Mouse (Mus musculus): ENCODE data around the gene Xiap.

Xiap gene

DNA sequence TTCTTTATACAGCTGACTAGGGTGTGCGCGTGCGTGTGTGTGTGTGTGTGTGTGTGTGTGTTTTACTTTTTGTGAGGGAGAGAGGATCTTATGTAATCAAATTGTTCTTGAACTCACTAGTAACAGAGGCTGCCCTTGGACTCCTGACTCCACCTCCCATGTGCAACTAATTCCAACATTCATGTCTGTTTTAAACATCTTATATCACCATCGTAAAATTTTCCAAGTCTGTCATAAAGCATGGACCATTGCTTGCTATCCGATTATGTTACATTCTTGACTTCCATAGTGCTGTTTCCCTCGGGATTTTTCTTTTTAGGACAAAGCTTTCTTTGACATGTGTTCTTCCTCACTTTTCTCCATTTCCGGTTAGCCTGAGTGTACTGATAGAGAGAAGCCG lies 28.3 kb downstream of the Xiap start:
- DNase-seq (ENCODE audit: low read depth, low spot score), result no peak

GRCm38 (mm10) chrX:42088136-42088535 lies 28.7 kb downstream of the Xiap start:
- no peak for DNase-seq (ENCODE audit: low read depth, low spot score)

GRCm38 (mm10) chrX:42107137-42107536 lies 47.7 kb downstream of the Xiap start:
- DNase-seq (ENCODE audit: low read depth, low spot score), result peak; percentile 60

- no peak for DNase-seq (ENCODE audit: low read depth, low spot score)
These were observed 51.1 kb downstream of the Xiap start for GRCm38 (mm10) chrX:42110585-42110984.

- no peak for DNase-seq (ENCODE audit: low read depth, low spot score)
These were observed 60.1 kb downstream of the Xiap start for GRCm38 (mm10) chrX:42119442-42120048.

DNA sequence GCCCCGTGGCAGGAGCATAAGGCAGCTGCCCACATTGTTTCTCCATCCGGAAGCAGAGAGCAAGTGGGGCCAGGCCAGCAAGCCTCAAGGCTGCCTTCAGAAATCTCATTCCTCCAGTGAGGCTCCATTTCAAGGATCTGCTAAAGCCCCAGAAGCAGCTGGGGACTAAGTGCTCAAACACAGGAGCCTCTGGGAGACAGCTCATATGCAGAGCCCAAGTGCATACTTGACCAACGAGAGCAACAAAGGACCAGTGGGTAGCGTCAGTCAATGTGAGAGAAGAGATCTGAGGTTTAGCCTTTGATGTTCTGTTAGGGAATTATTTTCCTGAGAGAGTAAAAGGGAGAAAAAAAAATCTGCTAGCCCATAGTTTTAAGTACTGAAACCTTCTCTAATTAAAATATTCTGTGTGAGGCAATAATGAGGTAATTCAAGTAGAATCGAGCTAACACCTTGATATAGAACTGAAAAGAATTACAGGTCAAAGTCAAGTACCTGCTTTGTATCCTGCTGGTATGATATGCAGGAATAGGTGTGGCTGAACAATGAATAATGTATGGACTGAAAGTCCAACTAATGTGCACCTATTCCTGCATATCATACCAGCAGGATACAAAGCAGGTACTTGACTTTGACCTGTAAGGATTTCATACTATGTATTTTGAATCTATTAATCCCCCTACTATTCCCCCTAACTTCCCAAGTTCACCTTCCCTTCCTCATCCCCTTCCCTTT lies 65.7 kb downstream of the Xiap start:
- no peak for DNase-seq (ENCODE audit: low read depth, low spot score)

DNA sequence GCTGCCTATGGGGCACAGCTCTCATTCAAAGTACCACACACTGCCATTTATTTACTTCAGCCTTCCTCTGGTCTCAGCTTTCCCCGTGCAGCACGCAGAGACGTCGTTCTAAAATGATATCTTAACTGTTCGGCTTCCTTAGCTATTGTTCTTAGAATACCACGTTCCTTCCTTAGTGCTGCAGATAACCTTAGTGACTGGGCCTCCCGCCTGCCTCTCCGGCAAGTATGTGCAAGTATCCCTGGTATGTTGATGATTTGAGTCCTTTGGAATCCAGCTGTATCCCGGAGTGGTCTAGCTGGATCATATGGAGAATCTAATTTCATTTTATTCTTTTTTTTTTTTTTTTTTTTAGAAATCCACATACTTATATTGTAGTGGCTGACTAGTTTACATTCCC lies 80.4 kb downstream of the Xiap start:
- DNase-seq (ENCODE audit: low read depth, low spot score), result peak; percentile 75

GRCm38 (mm10) chrX:42142620-42143019 lies 83.1 kb downstream of the Xiap start:
- DNase-seq (ENCODE audit: low read depth, low spot score), result no peak

GRCm38 (mm10) chrX:42143991-42144390 lies 84.5 kb downstream of the Xiap start:
- DNase-seq (ENCODE audit: low read depth, low spot score), result peak; percentile 37

GRCm38 (mm10) chrX:42148016-42148451 lies 88.6 kb downstream of the Xiap start:
- DNase-seq (ENCODE audit: low read depth, low spot score), result peak; percentile 19

DNA sequence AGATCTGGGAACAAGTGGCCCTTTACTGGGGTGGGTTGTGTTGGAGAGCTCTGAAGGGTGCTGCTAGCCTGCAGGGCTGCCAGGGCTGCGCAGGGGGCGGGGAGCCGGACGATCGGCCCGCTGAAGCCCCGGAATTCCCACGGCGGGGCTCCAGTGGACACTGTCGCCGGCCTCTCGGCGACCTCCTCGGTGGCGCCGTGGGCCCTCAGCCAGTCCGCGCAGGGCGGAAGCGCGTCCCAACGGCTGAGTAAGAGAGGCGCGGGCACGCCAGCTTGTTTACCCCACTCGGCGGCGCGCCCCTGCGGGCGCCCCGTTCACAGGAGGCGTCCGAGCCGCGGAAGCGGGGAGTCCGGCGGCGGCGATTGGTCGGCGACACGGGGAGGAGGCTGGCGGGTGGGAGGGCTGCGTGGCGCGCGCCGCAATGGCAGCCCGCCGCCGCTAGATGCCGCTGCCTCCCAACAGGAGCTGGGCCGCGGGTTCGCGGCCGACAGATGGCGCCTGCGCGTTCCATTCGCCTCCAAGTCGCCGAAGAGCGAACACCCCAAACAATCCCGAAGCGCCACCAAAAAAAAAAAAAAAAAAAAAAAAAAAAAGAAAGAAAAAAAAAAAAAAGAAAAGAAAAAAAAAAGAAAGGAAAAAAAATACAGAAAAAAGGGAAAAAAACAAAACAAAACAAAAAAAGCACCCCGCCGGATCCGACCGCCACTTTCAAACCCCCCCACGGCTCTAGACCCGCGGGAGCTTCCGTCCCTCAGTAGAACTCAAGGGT lies 89.5 kb downstream of the Xiap start, which contains the start of gene Stag2:
Stag2 (plus strand) TSS at position 530 of the 769 bp plus-strand sequence.
- peak; percentile 75 for DNase-seq (ENCODE audit: low read depth, low spot score)

- peak; percentile 26 for DNase-seq (ENCODE audit: low read depth, low spot score)
These were observed 90.3 kb downstream of the Xiap start for GRCm38 (mm10) chrX:42149557-42150345.

DNA sequence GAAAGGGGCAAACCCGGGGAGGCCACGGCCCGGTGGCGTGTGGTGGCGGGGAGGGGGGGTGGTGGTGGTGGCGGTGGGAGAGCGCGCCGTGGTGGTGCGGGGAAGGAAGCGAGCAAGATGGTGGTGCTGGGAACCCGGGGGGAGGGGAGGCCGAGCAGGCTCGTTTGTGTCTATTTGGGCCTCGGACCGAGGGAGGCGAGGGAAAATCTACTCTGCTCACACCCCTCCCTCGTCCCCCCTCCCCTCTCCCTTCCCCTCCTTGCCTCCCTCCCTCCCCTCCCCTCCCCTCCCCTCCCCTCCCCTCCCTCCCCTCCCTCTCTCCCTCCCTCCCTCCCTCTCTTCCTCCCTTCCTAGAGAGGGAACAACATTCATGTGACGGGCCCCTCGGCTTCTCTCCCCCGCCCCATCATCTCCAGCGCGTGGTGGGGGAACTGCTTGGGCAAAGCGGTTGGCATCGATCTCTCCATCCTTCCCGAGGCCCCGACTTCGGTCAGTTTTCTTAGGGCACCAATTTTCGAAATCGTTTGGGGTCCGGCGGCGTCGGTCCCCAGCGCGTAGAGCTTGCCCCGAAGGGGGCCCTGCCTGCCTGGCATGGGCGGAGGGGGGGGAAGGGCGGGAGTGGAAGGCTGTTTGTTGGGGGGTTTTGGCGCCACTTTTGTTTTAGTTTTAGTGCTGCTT lies 91.0 kb downstream of the Xiap start:
- peak; percentile 88 for DNase-seq (ENCODE audit: low read depth, low spot score)

DNA sequence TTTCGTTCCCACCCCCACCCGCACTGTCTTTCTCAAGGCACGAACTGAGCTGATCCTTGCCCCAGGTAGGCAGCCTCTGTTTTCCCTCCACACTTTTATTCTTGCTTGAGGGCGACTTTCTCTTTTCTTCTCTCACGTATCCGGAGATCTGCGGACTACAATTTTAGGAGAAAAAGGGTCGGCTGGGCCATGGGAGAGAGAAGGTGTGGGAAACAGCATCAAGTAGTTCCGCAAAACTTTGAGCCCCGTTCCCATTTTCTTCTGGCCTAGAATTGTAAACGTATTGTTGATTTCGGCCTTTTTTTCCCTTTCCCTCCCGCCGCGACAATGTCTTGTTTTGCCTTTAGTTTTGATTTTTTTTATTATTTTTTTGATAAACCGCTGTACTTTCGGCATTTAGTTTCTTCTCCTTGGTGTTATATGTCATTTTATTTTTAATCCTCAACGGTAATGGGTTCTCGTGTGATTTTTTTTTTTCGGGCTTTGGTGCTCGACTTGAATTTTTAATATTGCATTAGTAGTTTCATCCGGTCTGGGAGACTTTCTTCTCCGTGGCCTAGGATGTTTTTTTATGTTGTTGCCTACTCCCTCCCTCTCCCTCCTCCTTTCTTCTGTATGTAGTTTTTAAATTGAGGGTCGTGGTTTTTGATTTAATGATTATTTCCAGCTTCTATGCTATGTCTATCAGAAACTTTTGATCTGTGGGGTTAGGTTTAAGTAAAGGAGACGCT lies 91.7 kb downstream of the Xiap start:
- peak; percentile 37 for DNase-seq (ENCODE audit: low read depth, low spot score)

GRCm38 (mm10) chrX:42151903-42152369 lies 92.5 kb downstream of the Xiap start:
- DNase-seq (ENCODE audit: low read depth, low spot score), result peak; percentile 96

- DNase-seq (ENCODE audit: low read depth, low spot score), result peak; percentile 9
These were observed 93.6 kb downstream of the Xiap start for GRCm38 (mm10) chrX:42153056-42153455.
